8 mouse cellular contexts compared by ENCODE assay signal in genomic region chr11:17158858-17159737, GRCm38 (mm10). TPM values are rescaled to one million over a fixed set of nuclear protein-coding genes. Genes with fewer than 3 reads are reported as not detected.
DNase-seq lines count a peak whose midpoint lies in the region; ATAC-seq lines count a peak whose summit lies in the region.

Gene Ppp3r1 (plus strand): TSS chr11:17159263.

- peak within 1 kb of the TSS; percentile 76 for H3K4me2 ChIP-seq in hindbrain, embryonic 15.5 days

- H3K4me3 ChIP-seq in hindbrain, embryonic 15.5 days: peak within 1 kb of the TSS; percentile 100

- no peaks in the 10 kb centered on the region for H3K27me3 ChIP-seq in hindbrain, embryonic 15.5 days

- no peaks in the 10 kb centered on the region for H3K9me3 ChIP-seq in hindbrain, embryonic 15.5 days

- WGBS in hindbrain, embryonic 15.5 days: under 1% methylated on average over 82 of the region's 89 CpGs

- H3K4me1 ChIP-seq in hindbrain, embryonic 15.5 days (replicated peaks): peaks cover 39% of the 10 kb centered on the region

- H3K9ac ChIP-seq in hindbrain, embryonic 15.5 days: peak within 1 kb of the TSS; percentile 100

- peak within 1 kb of the TSS; percentile 98 for H3K27ac ChIP-seq in hindbrain, embryonic 15.5 days (replicated peaks)

- peak; percentile 97 for ATAC-seq in hindbrain, embryonic 15.5 days (ENCODE audit: low FRiP score, low read depth)

- DNase-seq in T-cell, adult 2 months (ENCODE audit: low spot score): peak; percentile 95
- DNase-seq in cerebellum, postnatal 36 days: peak; percentile 93 to 98
- peak; percentile 95 for DNase-seq in frontal cortex, postnatal 36 days (ENCODE audit: low spot score in 2 of 2)
- DNase-seq in left cerebral cortex, adult 11 months (ENCODE audit: low spot score): peak; percentile 94
- DNase-seq in lung, postnatal 4 days: peak; percentile 98 to 99
- DNase-seq in retina, postnatal 7 days (ENCODE audit: low read depth, low spot score): peak; percentile 96
- DNase-seq in urinary bladder, adult 2 months (ENCODE audit: low spot score): peak; percentile 97

- no peaks in the 10 kb centered on the region for H3K36me3 ChIP-seq in hindbrain, embryonic 15.5 days

RNA-seq across cellular contexts. Expression of gene Ppp3r1, which starts in this region (rescaled TPM):
- polyA plus RNA-seq in hindbrain, embryonic 15.5 days (2015; fragmentation: Nextera tagmentation; extraction: Ambion mirVana): 219 TPM in 2 replicates
- polyA plus RNA-seq in urinary bladder, adult 2 months (2012; rRNA removed): 60.9 and 63.7 TPM in 2 replicates

Comparison
In these comparisons a context has a peak if more than half of its experiments do, and no peak if none do; other contexts are left out.
1. Peak in every context shown above with its lines: DNase-seq, ATAC-seq, H3K4me3 ChIP-seq and H3K27ac ChIP-seq.